Mouse (Mus musculus): Measurements from ENCODE around the gene Ccnk.
A peak's percentile ranks its signal among the peaks of the same experiment; 100 is the strongest.

Ccnk gene

GRCm38 (mm10) chr12:108179321-108180266 is at the start of gene Ccnk:
Gene Ccnk, plus strand, starts transcription at chr12:108179579.
- DNase-seq (ENCODE audit: low spot score in 2 of 2), result peak; percentile 99

GRCm38 (mm10) chr12:108132450-108133070 is 46.8 kb upstream of the Ccnk start:
- DNase-seq (ENCODE audit: low spot score in 2 of 2), result no peak

- no peak for DNase-seq (ENCODE audit: low spot score in 2 of 2)
These were observed 46.2 kb upstream of the Ccnk start for GRCm38 (mm10) chr12:108133181-108133580.

GRCm38 (mm10) chr12:108135610-108136208 is 43.7 kb upstream of the Ccnk start:
- DNase-seq (ENCODE audit: low spot score in 2 of 2), result no peak

- no peak for DNase-seq (ENCODE audit: low spot score in 2 of 2)
These were observed 35.5 kb upstream of the Ccnk start for GRCm38 (mm10) chr12:108143624-108144498.

GRCm38 (mm10) chr12:108145198-108145597 is 34.2 kb upstream of the Ccnk start:
- no peak for DNase-seq (ENCODE audit: low spot score in 2 of 2)

- DNase-seq (ENCODE audit: low spot score in 2 of 2), result no peak
These were observed 29.6 kb upstream of the Ccnk start for GRCm38 (mm10) chr12:108149764-108150163.

GRCm38 (mm10) chr12:108152743-108153142 is 26.6 kb upstream of the Ccnk start:
- DNase-seq (ENCODE audit: low spot score in 2 of 2), result no peak

GRCm38 (mm10) chr12:108159863-108160262 is 19.5 kb upstream of the Ccnk start:
- no peak for DNase-seq (ENCODE audit: low spot score in 2 of 2)

GRCm38 (mm10) chr12:108162036-108162435 is 17.3 kb upstream of the Ccnk start:
- peak in 1 of 2 experiments; percentile 8 for DNase-seq (ENCODE audit: low spot score in 2 of 2)

GRCm38 (mm10) chr12:108163706-108164105 is 15.7 kb upstream of the Ccnk start:
- no peak for DNase-seq (ENCODE audit: low spot score in 2 of 2)

- no peak for DNase-seq (ENCODE audit: low spot score in 2 of 2)
These were observed 10.5 kb upstream of the Ccnk start for GRCm38 (mm10) chr12:108168909-108169308.

GRCm38 (mm10) chr12:108170467-108170866 is 8.9 kb upstream of the Ccnk start:
- no peak for DNase-seq (ENCODE audit: low spot score in 2 of 2)

GRCm38 (mm10) chr12:108171336-108171735 is 8.0 kb upstream of the Ccnk start:
- DNase-seq (ENCODE audit: low spot score in 2 of 2), result no peak

- DNase-seq (ENCODE audit: low spot score in 2 of 2), result no peak
These were observed 6.7 kb upstream of the Ccnk start for GRCm38 (mm10) chr12:108172639-108173038.

- no peak for DNase-seq (ENCODE audit: low spot score in 2 of 2)
These were observed 4.5 kb upstream of the Ccnk start for GRCm38 (mm10) chr12:108174606-108175505.

- DNase-seq (ENCODE audit: low spot score in 2 of 2), result no peak
These were observed 3.0 kb upstream of the Ccnk start for GRCm38 (mm10) chr12:108176366-108176765.

GRCm38 (mm10) chr12:108178331-108179245 is 791 bp upstream of the Ccnk start:
- DNase-seq (ENCODE audit: low spot score in 2 of 2), result peak; percentile 25 to 42

- no peak for DNase-seq (ENCODE audit: low spot score in 2 of 2)
These were observed 296 bp upstream of the Ccnk start, which contains the start of gene Setd3 for GRCm38 (mm10) chr12:108179246-108179320. Gene Setd3, minus strand, starts transcription at chr12:108179314.

GRCm38 (mm10) chr12:108181716-108182115 is 2.3 kb downstream of the Ccnk start:
- no peak for DNase-seq (ENCODE audit: low spot score in 2 of 2)
